Mouse (Mus musculus): ENCODE results near the gene Ncoa1.
A peak's percentile ranks its signal among the peaks of the same experiment; 100 is the strongest.
"Not testable (repeated sequence)": the region's sequence is repeated elsewhere in the genome, so short reads cannot be mapped to it uniquely, and the experiment has no call there.

Ncoa1 gene

DNA sequence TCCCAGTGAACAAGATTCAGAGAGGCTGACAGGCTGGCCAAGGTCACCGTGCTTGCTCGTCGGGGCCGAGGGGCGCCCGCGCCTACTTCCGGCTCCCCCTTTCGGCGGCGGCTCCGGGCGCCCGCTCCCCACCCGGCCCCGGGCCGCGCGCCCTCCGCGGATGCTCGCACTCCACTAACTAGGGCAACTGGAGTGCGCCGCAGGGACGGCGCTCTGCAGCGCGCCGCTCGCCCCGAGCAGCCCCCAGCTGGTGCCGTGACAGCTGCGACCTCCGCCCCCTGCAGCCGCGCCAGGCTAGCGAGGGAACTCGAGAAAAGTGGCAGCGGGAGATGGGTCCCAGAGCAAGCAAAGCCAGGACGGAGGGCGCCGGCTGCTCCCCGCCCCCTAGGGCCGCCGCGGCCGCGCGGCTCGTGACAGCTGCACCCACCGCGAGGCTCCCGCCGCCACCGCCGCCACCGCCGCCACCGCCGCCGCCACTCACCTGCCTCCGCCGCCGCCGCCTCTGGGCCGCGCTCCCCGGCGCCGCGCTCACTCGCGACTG, 621 bp downstream of the Ncoa1 start:
- DNase-seq (ENCODE audit: low read depth, low spot score), result peak; percentile 80

DNA sequence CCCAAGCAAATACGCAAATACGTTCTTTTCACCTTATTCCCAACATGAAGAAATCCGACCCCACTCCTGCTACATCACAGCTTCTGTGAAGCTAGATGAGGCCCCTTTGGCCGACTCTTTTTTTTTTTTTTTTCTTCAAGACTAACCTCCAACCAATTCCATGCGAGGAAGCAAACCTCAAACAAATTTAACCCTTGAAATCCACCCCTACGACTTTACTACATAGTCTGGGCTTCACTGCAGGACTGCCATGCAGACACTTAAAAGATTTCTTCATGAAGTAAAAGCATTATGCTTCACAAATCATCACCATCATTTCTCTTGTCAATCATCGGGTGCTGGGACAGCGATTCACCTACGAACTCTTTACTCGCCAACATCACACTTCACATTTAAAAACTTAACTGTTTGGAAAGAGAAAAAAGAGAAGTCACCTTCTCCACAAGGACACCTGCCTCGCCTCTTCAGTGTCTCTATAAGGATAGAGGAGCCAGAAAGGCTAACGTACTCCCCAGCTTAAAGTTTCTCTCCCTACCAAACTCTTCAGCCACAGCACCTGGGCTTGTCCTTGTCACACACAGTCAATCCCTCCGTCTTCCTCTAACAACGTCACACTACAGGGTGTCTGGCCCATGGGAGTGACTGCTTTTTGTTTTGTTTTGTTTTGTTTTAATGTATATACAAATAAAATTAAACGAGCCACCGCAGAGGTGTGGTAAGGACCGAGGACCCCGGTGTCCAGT, 1.6 kb downstream of the Ncoa1 start:
- DNase-seq (ENCODE audit: low read depth, low spot score), result peak; percentile 9

DNA sequence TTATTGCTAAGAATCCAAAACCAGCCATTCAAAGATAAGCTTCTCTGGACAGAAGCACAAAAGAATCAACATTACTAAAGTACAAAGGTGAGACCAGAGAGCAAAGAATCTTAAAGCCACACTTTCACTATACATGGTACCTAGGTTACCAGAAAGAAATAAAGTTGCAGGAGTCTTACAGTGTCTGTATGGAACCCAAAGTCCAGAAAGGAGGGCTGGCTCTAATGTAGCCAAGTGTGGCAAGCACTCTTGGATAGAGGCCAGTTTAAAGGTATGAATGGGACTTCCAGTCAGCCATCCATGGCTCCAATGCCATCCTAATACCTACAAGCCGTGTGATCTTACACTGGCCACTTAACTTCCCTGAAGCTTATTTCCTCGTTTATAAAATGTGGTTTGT, 7.9 kb downstream of the Ncoa1 start:
- no peak for DNase-seq (ENCODE audit: low read depth, low spot score)

DNA sequence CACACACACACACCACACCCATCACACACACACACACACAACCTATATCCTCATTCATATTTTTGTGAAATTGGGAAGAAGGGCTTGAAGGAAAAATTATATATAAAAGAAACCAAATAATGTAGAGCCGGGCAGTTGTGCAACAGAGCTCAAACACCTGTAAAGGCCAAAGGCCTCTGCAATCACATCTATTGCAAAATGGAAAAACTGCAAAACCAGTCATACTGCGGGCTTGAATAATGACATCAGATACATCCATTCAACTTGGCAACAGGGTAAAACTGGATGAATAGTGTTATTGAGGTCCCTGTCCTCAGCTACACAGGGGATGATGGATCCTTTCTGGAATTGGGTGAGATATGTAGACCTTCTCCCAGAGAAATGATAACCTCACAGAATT, 13.3 kb downstream of the Ncoa1 start:
- DNase-seq (ENCODE audit: low read depth, low spot score), result no peak

DNA sequence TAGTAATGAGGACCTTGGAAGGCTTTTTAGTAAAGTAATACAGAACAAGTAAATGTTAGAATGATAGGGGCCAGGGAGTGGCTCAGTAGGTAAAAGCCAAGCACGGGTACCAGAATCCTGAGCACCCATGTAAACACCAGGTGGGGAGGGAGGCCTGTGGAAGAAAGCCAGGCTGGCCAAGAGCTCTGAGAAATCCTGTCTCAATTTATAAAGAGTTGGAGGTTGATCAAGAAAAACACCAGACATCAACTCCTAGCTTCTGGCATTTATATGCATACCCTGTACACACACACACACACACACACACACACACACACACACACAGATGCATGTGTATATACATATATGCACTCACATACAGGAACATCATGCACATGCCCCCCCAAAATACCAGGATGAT, 14.6 kb downstream of the Ncoa1 start:
- DNase-seq (ENCODE audit: low read depth, low spot score), result no peak

DNA sequence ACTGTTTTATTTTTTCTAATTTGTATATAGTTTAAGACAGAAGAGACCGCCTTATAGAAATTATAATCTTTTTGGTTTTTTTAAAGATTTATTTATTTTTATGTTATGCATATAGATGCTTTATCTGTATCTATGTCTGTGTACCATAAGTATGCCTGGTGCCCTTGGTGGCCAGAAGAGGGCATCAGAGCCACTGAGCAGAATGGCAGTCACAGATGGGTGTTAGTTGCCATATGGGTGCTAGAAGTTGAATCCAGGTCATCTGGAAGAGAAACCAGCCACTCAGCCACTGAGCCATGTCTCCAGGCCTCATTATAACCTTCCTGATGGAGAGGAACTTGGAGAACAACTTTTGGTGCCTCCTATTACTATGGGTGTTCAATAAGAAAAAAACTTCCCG, 16.0 kb downstream of the Ncoa1 start:
- DNase-seq (ENCODE audit: low read depth, low spot score), result peak; percentile 38

DNA sequence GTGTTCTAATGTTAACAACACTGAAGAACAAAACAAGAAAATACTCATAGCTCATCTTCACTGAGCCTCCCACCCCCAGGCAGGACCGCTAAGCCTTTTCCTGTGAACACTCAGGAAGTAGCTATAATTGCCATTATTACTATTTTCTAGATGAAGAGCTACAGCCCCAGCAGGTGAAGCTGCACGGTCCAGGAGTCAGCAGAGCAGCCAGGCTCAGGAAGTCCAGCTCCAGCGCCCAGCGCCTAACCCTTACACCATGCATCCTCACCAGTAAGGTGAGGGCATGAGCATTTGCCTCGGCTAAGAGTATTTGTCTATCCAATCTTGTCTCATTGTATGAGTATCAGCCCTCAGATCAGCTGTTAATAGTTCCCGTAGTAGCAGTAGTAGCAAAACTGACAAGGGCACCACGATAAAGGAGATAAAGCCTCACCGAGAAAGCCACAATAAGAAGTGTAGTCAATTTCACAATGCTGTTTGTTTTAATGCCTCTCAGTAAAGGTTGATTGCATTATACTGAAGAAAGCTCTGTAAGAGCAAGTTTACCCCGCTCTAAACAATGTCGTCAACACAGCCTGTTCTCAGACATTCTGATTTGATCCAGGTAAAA, 21.9 kb downstream of the Ncoa1 start:
- no peak for DNase-seq (ENCODE audit: low read depth, low spot score)

DNA sequence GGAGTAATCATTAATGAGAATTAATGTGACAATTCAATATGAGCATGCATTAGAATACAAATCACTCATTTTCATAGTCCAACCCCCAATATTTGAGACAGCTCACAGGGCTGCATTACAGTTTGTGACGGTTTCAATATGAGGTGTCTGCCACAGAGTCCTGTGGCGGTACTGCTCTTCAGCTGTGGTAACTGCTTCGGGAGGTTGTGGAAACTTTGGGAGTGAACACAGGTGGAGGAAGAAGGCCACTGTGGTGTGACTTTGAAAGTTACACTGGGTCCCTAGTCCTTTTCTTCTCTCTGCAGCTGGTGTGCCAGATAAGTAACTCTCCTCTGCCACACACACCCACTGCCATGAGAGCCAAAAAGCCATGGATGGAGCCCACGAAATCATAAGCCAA, 22.7 kb downstream of the Ncoa1 start:
- no peak for DNase-seq (ENCODE audit: low read depth, low spot score)

DNA sequence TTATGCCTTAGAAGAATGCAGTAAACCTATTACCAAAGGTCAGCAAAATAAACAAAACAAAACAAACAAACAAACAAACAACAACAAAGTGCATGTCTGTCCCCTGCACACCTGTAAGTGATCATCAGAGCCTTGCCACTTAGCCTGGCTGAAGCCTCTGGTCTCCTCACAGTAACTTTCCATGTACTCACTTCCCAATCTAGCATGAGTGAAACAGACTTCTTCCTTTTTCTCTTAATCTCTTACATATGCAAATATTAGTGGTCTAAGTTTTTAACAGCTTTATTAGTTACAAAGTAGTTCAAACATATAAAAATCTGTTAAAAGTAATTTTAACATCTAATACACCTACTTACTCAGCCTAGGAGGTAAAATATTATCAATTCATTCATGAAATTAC, 24.7 kb downstream of the Ncoa1 start:
- DNase-seq (ENCODE audit: low read depth, low spot score), result no peak

DNA sequence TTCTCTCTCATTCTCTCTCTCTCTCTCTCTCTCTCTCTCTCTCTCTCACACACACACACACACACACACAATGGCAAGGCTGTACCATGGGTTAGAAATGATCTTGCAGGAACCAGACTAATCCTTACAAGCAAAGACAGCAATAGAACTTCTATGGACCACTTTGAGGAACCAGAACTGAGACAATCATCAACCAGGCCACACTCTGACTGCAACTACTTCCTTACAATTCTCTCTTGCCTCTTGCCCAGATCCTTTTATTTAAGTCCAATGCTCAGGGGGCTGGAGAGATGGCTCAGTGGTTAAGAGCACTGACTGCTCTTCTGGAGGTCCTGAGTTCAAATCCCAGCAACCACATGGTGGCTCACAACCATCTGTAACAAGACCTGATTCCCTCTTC, 26.5 kb downstream of the Ncoa1 start:
- not testable (repeated sequence) for DNase-seq (ENCODE audit: low read depth, low spot score)

DNA sequence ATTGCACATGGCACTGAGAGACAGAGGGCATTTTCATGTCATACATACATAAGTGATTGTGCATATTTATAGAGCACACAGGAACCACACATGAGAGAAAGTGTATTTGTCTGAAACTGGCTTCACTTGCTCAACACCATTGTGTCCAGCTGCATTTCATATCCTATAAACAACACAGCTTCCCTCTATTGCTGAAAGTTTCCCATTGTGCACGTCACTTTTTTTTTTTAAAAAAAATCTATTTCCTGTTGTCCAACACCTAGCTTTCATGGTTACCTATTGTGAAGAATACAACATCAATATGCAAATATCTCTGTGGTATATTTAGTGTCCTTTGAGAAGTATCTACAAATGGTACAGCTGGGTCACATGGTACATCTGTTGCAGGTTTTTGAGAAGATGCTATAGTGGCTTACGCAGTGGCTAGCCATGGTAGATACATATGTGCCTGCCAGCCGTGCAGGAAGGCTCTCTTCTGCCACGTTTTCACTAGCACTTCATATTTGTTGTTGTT, 28.8 kb downstream of the Ncoa1 start:
- no peak for DNase-seq (ENCODE audit: low read depth, low spot score)

DNA sequence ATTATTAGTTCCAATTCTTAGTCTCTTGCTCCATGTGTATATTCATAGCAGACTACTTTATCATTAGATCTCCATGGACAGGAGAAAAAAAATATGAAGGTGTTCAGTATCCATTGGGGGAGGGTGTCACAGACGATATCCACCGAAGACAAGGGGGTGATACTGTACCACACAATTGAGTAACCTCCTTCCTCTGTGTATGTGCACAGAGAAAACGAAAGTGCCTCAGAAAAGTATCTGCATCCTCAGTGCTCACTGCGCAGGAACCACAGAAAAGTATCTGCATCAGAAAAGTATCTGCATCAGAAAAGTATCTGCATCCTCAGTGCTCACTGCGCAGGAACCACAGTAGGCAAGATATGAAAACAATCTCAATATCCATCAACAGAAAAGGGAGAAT, 32.0 kb downstream of the Ncoa1 start:
- no peak for DNase-seq (ENCODE audit: low read depth, low spot score)

DNA sequence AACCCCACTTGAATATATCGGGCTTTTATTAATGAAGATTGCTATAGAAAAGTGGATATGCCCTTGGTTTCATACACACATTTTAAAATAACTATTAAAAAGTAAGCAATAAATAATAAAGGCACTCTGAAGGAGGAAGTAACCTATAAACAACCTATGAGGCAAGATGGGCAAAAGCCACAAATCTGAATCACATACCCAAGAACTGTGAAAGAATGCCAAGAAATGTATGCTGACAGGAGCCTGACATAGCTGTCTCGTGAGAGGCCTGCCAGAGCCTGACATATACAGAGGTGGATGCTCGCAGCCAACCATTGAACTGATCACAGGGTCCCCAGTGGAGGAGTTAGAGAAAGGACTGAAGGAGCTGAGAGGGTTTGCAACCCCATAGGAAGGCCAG, 35.5 kb downstream of the Ncoa1 start:
- DNase-seq (ENCODE audit: low read depth, low spot score), result no peak

DNA sequence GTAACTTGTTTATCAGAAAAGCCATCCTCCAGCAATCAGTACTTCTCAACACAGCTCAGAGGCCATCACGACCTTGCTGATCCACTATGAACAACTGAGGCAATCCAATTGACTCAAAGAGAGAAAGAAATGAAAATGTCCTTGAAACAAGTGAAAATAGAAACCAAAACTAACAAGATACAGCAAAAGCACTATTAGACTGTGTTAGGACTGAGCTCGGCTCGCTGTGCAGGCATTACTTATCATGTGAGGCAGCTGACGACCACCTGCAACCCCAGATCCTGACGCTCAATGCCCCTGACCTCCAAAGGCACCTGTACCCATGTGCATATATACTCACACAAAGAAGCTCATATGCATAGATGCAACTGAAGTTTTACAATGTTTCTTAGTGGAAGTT, 40.8 kb downstream of the Ncoa1 start:
- no peak for DNase-seq (ENCODE audit: low read depth, low spot score)

DNA sequence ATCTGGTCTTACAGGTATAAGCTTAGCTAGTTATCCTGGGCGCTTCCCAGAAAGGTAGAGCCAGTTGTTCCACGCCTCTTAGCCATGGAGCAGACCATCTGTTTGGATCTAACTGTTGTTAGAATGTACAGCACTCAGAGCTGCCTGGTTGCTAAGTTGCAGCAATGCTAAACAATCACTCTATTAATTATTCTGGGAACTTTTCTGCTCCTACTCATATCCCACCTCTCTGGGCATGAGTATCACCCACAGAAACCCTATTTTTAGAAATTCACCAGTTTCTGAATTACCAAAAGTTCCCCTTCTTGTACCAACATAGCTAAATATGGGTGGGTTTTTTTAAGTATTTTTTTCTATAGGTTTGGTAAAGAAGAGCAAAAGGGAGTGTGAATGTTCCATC, 43.4 kb downstream of the Ncoa1 start:
- DNase-seq (ENCODE audit: low read depth, low spot score), result no peak

DNA sequence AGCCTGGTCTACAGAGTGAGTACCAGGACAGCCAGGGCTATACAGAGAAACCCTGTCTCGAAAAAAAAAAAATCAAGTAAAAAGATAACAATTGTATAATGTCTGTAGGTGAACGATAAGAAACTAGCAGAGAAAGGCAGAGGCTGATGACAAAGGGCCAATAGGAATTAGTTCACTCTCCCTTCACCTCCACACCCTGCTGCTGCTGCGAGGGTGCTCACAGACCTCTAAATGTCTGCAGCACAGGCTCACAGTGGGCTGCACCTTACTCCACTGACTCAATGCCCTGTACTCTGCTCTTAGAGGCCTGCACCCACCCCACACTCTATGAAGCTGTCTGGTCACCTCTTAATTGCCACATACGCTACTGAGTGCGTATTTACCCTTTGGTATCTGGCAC, 45.0 kb downstream of the Ncoa1 start:
- no peak for DNase-seq (ENCODE audit: low read depth, low spot score)

DNA sequence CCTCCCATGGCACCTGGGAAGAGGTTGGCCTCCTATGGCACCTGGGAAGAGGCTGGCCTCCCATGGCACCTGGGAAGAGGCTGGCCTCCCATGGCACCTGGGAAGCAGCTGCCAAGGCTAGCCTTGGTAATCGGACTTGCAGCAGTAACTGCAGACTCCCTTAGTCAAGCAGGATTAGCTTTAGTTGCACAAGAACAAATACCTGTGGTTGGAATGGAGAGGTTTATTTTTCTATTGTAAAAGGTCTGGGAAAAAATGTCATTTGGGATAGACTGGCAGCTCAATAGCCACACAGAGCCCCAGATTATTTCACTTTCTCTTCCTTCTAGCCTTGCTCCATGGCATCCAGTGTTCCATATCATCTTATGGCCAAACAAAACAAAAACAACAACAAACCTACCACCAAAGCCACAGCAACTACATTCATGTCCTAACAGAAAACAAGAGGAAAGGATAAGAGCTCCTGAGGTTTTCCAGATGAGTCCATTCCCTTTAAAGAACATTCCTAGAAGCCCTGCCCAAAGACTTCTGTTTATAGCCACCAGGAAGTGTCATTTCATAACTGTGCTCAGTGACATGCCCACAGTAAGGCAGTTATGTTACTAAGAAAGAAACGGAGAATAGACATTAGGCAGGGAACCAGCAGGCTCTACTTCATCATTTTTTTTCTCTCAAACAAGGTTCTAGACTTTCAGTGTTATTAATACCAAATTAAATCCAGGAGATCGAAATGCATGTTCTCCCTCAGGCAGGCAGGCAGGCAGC, 46.7 kb downstream of the Ncoa1 start:
- peak; percentile 7 for DNase-seq (ENCODE audit: low read depth, low spot score)

DNA sequence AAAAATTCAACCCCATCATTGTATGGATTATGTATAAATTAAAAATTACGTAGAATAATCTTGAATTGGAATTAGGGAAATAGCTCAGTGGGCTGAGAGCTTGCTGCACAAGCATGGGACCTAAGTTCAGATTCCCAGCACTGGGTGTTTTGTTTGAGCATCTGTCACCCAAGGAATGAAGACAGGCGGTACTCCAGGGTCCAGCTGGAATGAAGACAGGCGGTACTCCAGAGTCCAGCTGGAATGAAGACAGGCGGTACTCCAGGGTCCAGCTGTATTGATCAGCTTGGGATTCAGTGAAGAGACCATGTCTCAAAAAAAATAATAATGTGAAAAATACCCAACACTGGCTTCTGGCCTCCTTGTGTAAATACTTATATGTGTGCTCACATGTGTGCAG, 58.2 kb downstream of the Ncoa1 start:
- DNase-seq (ENCODE audit: low read depth, low spot score), result no peak

DNA sequence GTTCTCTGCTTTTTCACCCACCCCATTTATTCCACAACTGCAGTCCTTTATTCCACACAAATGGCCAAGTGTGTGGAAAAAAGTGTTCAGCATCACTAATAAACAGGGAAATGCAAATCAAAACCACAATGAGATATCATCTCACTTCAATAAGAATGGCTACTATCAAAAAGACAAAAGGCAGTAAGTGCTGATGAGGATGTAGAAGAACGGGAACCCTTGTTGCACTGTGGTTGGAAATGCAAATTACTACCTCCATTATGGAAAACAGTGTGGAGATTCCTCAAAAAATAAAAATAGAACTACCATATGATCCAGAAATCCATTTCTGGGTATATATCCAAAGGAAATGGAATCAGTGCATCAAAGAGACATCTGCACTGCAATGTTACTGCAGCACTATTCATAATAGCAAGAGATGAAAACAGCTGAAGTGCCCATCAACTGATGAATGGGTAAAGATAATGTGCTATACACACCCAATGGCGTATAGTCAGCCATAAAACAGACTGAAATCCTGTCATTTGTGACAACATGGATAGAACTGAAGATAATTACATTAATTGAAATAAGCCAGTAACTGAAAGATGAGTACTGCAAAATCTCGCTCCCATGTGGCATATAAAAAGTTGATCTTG, 59.2 kb downstream of the Ncoa1 start:
- no peak for DNase-seq (ENCODE audit: low read depth, low spot score)

DNA sequence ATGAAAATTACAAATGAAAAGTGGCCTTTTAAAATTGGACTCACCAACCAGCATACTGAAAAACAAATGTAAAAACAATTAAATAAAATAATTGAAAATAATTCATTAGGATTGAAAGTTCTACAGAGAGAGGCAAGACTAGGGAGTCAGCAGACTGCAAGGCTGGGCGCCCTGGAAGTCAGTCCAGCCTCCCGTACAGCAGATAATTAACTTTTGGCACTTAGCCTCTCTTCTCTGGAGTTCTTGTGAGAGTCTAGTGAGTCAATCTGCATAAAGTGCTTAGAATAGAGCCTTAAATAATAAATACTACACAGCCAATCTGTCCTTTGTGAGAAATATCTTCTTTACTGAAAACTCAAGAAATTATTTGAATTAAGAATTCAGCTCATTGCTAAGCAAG, 69.9 kb downstream of the Ncoa1 start:
- no peak for DNase-seq (ENCODE audit: low read depth, low spot score)

DNA sequence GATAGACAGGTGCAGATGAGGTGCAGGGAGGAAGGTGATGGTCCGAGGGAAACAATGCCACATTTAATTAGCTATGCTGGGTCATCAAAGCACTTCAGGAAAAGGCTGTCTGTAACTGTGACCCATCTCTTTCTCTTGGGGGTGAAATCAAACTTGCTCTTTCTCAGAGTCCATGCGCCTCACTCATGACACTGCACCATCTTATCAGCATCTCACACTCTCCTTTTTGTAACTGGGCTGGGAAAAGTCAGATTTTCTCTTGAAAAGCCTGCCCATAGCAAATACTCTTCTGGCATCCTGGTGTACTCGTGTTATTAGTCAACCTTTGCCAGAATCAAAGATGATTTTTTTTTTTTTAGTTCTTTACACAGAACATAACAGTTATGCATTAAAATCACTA, 70.8 kb downstream of the Ncoa1 start:
- no peak for DNase-seq (ENCODE audit: low read depth, low spot score)

DNA sequence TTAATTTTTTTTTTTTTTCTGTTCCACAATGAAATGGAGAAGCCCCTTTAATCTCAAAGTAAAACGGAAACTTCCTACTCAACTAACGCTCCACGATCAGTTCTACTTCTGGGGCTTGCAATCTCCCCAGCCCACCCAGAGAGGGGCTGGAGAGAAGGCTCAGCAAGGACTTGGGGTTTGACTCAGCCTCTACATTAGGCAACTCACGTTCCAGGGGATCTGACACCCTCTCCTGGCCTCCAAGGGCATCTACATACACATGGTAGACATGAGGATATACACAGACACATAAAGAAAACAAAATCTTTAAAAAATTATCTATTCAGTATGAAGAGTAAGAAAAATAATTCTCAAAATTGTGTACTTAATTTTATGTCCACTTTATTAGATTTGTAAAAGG, 73.8 kb downstream of the Ncoa1 start:
- DNase-seq (ENCODE audit: low read depth, low spot score), result peak; percentile 41
